Mouse (Mus musculus) myocyte (in vitro differentiated cells): ENCODE results near the gene Nme4.

Experiments used
- CEBPB ChIP-seq: IDR thresholded peaks from 2 replicates; pipeline ENCODE4 v1.6.1; 2011; ENCODE audit warnings: mild to moderate bottlenecking, moderate library complexity; ENCODE audit not compliant: poor library complexity, insufficient read depth, severe bottlenecking
- MAX ChIP-seq: IDR thresholded peaks from one replicate; pipeline ENCODE4 v1.6.1; 2011; ENCODE audit warnings: low read depth, mild to moderate bottlenecking, control low read depth
- POLR2A ChIP-seq: IDR thresholded peaks from one replicate; pipeline ENCODE4 v1.6.1; 2011; ENCODE audit warnings: low read depth, mild to moderate bottlenecking, control low read depth, moderate library complexity; ENCODE audit not compliant: insufficient read length
- SRF ChIP-seq: IDR thresholded peaks from one replicate; pipeline ENCODE4 v1.6.1; 2011; ENCODE audit warnings: low read depth; ENCODE audit not compliant: control insufficient read depth, insufficient read length
- TCF12 ChIP-seq: IDR thresholded peaks from one replicate; pipeline ENCODE4 v1.6.1; 2011; ENCODE audit warnings: mild to moderate bottlenecking, control low read depth; ENCODE audit not compliant: poor library complexity, insufficient read depth, severe bottlenecking
- USF1 ChIP-seq: IDR thresholded peaks from one replicate; pipeline ENCODE4 v1.6.1; 2011; ENCODE audit warnings: low read depth, mild to moderate bottlenecking, control low read depth, moderate library complexity

DNA sequence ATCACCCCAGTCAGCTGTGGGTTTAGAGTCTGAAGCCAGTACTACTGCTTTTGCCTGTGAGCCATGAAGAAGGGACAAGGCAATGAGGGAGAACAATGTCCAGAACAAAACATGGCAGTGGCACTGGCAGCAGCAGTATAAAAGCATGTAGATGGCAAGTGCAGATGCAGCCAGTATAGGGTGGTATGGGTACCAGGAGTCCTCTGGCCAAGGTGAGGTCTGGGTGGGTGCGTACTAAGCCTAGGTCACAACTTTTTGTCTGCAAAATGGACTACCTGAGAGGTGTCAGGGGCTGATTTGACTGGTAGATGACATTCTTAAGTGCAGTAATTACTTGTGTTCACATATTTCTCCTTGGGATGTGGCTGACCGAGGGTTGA is 42.3 kb upstream of the Nme4 start:
- no peak for TF ChIP-seq POLR2A
- no peak for TF ChIP-seq CEBPB
- no peak for TF ChIP-seq SRF
- no peak for TF ChIP-seq TCF12
- TF ChIP-seq USF1: no peak
- no peak for TF ChIP-seq MAX
